Mouse (Mus musculus) ovary, postnatal 14 days (tissue): ENCODE measurements around the gene Meis2.

Experiments
- DNase-seq: peaks from one replicate; pipeline ENCODE4 v3.0.0; 2022; ENCODE audit warnings: low spot score

The Meis2 gene

DNA sequence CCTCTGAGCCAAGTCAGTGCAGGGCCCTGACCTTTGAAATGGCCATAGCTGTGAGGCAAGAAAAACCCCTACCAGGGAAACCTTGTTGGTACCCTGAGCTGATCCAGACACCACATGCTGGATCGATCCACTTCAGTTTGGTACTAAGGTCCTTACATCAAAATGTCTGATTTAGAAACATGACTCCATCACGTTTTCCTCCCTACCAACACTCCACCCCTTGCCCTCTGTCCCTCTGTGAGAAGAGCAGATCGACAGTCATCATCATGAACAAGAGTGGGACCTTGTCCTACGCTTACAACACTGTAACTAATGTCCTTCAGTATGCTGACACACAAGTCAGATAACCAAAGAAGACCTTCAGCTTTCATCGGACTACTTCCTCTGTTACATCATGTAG is 66.8 kb downstream of the Meis2 start:
- DNase-seq, result no peak

DNA sequence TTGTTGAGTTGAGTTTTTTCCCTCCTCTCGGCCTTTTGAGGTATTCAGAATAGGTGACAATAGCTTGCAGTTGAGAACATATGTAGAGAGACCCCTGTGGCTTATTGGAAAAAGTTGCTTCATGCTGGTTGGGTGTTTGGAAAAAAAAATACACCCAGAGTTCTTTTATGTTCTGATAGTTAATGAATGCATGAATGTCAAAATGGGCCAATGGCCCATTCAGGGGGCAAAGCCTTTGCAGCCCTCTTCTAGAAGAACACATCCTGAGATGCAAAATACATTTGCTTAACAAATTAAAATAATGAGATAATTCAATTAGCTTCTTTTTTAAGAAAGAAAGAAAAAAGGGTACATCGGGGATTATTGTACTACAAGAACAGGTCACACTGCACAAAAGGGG is 69.2 kb downstream of the Meis2 start:
- no peak for DNase-seq

DNA sequence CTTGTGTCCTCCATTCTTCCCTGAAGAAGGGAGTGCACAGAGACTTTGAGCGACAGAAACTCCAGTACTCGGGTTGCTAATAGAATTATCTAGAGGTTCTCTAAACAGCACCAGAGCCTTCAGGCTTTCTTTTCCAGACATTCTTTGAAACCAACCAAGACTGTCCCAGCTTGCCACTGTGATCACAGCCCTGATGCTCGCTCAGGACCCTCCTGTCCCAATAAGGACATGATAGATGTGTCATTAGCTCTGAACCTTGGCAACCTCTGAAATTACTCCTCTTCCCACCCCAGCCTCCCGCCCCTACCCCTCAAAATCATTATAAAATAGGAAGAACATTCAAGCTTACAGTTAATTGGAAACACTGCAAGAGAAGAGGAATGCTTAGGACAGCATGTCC is 71.8 kb downstream of the Meis2 start:
- no peak for DNase-seq

DNA sequence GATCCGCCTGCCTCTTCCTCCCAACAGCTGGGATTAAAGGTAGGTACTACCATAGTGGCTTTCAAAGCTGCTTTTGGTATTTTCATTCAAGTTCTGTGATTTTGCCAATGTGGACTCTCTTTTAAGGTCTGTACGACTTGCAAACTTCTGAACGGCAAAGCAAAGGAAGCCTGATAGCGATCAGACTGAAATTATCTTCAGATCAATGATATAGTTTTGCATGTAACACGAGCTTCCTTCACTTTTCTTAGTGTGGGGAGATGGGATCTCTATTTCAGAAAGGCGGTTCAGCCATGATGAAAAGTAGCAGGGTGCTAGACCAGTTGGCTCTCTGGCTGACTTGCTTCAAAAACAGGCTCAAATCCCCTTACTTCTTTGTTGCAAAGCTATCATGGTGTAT is 76.4 kb downstream of the Meis2 start:
- DNase-seq, result no peak

DNA sequence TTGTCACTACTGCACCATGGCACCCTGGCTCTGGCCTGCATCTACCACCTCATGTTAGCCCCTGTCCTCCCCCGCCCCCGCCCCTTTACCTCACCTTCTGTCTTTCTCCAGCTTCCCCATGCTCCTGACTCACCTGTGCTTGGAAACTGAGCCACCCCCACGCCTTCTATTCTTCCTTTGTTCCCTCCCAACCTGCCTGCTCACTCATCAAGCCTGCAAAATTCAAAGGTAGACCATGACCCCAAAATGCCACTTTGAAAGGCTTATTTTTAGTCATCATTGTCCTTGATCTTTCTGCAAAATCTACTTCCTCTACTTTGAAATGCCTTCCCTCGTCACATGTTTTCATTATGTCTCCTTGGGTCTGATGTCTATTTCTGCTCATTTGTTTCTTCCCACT is 77.2 kb downstream of the Meis2 start:
- DNase-seq, result no peak

DNA sequence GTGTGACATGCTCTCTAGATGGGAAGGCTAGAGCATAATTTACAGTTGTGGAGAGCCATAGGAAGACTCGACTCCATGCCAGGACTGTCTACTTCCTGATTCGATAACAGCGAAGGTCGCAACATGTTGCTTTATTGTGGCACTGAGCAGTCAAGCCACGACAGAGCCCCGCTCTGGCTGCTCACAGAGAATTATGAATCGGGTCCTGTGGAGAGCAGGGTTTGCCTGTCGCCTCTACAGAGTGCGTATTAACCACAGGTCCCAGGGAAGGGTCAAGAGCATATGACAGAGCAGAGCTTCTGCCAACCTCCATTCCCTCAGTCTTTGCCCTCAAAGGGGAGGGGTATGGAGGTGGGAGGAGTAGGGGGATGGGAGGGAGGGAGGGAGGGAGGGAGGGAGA is 80.7 kb downstream of the Meis2 start:
- no peak for DNase-seq

DNA sequence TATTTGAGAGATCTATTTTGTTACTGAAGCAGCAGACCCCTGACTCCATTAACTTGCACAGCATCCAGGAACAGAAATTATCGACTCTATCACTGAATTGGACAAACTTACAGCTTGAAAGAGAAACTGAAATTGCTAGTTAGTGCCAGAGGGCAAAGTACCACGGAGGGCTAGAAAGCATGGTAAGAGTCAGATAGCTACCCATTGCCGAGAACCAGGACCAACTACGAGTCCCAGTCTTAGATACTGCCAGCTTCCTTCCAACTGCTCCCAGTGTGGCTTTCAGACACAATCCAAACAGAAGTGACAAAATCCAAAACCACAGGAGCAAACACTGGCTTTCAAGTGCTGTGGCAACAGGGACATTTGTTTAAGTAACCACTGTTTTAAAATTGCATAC is 81.2 kb downstream of the Meis2 start:
- DNase-seq, result no peak

DNA sequence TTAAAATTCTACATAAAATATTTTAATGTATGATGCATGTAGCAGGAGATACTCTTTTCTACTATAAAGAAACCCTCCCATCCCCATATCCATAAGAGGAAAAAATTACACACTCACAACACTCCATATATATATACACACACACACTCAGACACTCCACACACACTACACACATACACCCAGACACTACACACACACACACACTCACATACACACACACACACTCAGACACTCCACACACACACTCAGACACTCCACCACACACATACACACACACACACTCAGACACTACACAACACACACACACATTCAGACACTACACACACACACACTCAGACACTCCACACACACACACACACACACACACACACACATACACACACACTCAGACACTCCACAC is 85.1 kb downstream of the Meis2 start:
- no peak for DNase-seq

DNA sequence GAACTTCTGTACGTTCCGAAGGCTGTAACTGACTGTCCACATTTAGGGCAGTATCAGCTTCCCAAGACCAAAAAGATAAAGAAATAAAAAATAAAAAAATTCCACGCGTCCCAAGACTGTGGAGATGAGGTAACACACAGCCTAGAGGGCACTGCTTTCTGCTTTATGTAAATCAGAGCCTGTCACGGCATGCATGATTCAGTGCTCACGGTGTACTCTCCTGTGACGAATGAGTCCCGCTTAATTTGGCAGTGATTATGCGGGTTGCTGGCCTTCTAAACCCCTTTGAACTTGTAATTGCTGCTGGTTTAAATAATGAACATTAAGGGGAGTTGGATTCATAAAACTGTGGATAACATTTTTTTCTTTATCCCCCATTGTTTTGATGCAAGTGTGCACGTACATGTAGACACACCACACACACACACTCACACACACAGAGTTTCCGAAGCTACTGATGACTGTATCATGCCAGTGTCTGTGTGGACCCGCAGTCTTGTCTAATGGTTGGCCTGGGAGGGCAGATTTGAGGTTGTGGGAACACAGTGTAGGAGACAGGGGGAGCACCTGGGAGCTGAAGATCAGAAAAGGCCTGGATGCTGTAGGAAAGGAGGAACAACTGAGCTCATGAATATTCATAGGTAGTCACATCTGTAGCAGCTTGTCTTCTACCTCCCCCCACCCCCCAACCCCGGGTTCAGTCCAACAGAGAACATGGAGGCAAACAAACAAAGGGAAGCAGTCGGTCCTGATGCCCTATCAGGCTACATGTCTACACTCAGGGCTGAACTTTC is 85.8 kb downstream of the Meis2 start:
- no peak for DNase-seq

DNA sequence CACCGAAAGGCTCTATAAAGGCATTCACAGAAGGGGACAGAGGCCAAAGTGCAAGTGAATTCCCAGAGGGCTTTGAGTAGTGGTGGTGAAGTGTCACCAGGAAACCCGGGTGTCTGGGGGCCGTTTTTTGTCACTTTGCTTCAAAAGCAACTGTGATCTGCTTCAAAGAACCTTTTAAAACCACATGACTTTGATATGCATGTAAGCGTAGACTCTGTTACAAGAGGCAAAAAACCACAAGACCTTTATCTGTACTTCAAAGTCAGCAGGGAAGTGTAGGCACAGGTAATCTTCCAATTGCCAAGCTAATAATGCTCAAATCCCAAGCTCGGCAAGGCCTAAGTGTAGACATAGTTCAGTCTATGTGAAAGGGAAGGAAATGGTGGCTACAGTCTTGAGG is 87.0 kb downstream of the Meis2 start:
- DNase-seq, result no peak

DNA sequence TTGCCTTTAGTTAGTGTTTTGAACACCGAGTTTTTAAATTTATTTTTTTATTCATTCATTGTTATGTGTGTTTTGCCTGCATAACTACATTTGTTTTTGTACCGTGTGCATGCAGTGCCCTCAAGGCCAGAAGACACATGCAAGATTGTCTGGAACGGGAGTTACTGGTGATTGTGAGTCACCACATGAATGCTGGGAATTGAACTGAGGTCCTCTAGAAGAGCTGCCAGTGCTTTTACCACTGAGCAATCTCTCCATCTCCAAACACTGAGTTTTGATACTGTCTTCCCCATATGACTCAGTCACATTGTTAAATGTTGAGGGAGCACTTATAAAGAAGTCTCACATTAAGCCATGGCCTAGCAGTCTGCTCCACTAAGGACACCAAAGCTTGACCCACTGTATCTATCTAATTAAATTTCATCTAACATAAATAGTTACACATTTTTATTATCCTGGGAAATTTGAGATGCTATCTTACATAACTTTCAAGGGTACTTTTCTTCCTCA is 94.3 kb downstream of the Meis2 start:
- DNase-seq, result no peak

DNA sequence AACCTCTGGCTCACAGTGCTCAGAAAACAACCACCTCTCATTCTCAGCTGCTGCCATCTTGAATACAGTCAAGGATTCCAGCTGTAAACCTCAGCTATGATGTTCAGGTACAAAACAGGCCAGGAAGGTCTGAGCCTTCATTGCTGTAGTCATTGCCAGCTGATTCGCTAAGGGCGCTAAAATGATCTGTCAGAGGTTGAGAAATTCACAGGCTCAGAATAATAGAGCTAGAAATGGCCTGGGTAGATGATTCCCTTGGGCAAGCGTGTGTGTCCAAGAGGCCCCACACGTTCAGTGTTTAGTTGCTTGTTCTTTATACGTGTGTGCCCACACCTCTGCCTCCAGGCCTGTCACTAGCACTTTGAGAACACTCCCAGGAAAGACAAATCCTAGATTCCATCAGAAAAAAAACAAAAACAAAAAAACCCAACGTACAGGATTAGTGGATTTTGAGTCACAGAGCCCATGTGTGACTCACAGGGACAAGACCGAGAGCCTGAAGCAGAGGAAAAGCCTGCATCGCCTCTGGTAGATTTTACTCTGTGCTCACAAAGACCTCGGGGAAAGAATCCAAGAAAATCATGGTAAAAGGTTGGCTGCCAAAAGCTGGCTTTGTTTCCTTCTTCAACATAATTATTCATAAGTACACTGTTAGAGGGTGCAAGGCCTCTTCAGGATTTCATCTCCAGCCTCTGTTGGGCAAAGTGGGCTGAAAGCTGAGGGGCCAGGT is 95.4 kb downstream of the Meis2 start:
- no peak for DNase-seq

DNA sequence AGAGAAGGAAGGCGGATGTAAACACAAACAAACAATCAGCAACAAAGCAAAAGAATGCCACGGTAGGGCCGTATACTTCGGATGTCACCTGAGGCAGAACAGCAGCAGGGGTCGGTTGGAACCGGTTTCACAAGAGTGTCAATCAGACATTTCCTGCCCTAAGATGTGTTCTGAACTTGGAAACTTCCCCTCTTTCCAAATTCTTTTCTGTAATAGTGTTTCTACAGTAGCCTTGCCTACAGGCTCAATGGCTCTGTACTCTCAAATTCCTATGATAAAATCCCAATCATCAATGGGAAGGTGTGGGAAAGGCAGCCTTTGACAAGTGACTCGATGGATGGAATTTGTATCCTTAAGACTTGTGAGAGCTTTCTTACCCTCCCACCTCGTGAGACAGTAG is 96.4 kb downstream of the Meis2 start:
- DNase-seq, result no peak

DNA sequence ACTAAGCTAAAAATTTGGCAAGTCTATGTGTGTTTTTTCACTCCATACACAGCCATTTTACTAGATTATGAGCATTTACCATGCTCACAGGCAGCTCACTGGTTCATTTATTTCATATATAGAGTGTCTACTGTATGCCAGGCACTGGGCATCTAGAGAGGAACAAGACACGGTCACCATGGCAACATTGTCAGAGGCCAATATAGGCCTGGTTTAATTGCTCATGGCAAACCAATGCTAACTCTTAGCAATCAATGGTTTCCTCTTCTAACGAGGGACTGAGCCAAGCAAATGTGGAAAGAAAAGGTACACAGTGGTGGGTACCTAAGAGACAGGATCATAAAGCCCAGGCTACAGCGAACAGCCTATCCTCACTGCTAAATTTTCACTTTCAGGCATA is 100.7 kb downstream of the Meis2 start:
- no peak for DNase-seq

DNA sequence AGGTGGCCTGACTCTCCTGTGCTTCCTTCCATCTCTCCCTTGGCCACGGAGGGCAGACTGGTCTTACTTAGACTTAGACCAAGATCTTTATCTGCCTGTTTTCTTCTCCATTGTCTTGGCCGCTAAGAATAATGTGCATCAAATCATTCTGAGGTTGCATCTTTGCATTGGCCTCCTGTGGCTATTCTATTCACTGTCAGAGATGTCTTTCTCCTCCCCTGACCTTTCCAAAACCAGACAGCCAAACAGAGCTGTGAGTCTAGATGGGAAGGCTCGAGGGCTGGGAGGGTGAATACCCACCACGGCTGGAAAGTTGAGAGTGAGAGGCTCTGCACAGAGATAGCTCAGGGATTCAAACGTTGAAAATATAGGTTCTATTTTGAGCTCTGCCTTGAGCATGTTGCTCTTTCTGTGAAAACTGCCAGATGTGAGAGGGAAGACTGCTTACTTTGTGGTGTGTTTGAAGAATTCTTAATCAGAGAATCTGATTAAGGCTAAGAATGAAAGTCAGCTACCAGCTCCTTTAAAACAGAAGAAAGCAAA is 102.3 kb downstream of the Meis2 start:
- DNase-seq, result no peak

DNA sequence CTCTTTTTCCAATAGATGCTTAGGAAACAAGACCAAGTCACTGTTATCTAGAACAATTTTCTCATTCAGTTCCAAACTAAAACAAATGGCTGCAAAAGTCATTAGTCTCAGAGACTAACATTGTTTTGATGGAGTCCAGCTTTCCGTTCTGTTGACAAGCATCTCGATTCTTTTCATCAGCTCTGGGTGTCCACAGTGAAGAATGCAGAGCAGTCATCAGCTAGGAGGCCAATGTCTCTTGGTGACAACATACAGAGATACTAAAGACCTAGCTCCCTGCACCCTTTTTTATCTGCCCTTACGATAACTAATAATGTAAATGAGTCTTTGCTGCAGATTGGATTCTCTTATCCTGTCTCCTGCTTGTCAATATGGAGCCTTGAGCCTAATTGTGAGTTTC is 102.9 kb downstream of the Meis2 start:
- DNase-seq, result no peak

DNA sequence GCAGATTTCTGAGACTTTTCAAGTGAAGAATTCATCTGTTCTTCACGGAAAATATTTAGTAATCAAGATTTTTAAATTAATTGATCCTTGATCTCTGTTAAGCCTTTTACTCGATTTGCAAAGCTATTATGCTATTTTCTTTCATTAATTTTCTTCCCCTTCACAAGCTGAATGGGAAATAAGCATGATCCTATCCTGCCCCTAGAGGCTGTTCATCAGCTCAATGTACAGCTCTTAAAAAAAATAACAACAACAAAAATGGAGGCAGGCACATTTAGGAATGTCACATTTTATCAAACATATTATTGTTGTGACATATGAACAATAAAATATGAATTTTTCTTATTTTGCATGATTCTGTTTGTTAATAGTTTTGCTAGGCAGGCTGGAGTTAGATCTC is 103.5 kb downstream of the Meis2 start:
- DNase-seq, result no peak

DNA sequence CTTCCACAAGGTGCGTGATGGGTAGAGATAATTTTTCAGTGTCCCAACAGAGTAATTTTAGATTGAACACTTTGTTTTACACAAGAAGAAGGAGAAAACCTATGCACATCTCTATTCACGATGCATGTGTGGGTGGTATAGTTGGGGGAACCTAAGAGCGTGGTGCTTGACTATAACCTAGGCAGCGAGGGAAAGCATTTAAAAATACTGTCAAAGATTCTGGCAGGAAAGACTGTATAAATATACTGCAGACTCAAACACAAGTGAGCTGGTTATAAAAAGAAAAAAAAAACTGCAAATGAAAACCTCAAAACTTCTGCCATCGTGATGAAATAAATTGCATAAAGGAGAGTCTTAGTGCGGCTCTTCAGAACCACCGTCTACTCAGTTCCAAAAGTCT is 105.0 kb downstream of the Meis2 start:
- DNase-seq, result no peak

DNA sequence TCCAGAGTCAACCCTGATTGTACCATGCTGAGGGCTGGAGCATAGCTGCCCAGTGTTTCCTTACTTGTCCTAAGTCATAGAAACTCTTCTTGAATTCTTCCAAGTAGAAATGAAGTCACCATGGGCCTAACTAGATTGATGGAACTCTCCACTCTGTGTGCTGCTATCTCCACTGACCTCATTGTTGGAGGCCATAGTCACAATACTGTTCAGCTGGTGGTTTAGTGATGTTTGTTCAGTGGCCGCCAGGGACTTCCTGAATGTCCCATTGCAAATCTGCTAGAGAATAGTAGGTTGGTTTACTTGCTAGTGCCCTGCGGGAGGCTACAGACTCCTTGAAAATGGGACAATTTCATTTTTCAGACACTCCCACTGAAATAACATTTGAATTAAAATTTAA is 108.9 kb downstream of the Meis2 start:
- DNase-seq, result no peak

DNA sequence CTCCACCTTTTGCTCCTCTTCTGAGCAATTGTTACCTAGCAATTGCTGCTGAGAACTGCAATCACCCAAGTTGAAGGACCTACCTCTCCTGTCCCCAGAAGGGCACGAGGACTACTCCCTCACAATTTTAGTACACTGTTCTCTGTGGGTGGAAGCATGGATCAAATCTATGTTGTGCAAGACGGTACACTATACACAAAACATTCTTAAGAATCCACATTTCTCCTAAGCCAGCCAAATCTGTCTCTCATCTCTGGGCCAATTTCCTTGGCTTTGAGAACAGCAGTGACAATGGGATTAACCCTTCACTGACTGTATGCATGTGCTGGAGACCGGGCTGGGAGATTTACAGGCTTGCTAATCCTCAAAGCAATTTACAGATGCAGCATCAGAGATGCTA is 115.0 kb downstream of the Meis2 start:
- no peak for DNase-seq

DNA sequence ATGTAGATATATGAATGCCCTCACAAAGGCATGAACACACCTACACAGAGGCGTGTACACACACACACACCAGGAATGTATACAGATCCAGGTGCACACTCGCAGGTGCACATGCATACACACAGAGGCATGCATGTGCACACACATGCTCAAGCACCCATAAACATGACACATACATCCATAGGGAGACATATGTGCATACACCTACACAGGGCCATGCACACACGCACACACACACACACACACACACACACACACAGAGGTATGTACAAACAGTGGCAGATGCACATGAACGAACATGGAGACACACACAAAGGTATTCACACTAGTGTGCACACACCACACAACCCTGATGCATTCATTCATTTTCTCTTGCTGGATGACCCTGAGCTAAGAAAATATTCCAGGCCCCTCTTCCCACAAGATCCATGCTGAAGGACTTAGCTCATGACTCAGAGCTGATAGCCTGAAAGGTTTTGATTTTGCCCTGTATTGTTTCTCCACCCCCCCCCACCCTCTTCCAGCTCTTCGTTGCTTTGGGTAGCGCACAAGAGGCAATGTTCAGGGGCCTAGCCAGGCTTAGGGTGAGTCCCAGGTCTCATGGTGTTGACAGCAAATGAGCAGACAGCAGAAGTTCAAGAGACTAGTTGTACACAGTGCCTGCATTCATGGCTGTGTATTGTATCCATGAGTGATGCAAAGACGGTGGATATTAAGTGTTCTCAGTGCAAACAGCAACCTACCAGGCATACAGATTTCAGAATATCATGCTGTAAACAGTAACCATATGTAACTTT is 116.8 kb downstream of the Meis2 start:
- no peak for DNase-seq

DNA sequence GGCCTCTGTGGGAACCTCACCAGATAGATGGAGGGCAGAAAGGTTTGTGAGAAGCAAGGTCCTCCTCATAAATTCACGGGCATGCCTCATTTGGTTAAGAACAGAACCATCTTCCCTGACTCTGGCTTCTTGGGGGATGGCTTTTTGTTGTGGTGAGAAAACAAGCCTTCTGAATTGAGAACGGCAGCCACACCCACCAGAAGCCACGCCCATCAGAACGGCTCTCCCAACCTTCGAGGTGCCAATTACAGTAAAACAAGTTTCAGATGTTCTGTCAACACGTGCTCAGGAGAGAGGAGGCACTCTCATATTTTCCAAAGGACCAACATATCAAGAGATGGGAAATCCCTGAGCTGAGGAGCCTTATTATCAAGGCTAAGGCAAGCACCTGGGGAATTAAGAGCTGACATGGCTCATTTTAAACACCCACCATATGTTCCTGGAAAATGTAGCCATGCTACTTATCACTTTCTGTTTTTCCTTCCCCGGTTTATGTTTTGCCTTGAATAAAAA is 117.9 kb downstream of the Meis2 start:
- DNase-seq, result no peak
